Mouse (Mus musculus): Measurements from ENCODE around the gene Abca15. TPM values are rescaled to one million over a fixed set of nuclear protein-coding genes. Genes with fewer than 3 reads are reported as not detected.

Gene Abca15
- total and polyA plus RNA-seq, 3 experiments = not detected

GRCm38 (mm10) chr7:120426625-120427024 lies 98.2 kb downstream of the Abca15 start:
- peaks cover 13% of the 10 kb centered on the region for H3K27me3 ChIP-seq (replicated peaks)
- no peak overlapping the region for H3K9ac ChIP-seq (ENCODE audit: insufficient read depth, low read depth)
- no peak for TF ChIP-seq USF1 (IDR thresholded peaks at IDR 0.05; ENCODE audit: low read depth, low read length)
- no peak for TF ChIP-seq BHLHE40 (IDR thresholded peaks at IDR 0.05; ENCODE audit: low read depth, low read length)
- no peak for TF ChIP-seq CHD1 (IDR thresholded peaks at IDR 0.05; ENCODE audit: low read depth, low read length)
- no peak for TF ChIP-seq USF2 (conservative IDR thresholded peaks at IDR 0.05; ENCODE audit: low read depth, low read length)
- TF ChIP-seq PAX5 (IDR thresholded peaks at IDR 0.05; ENCODE audit: low read length) = no peak
- TF ChIP-seq MAX (IDR thresholded peaks at IDR 0.05; ENCODE audit: low read length) = no peak
- no peak for TF ChIP-seq JUN (IDR thresholded peaks at IDR 0.05; ENCODE audit: insufficient read depth, low read depth, low read length)
- TF ChIP-seq ZC3H11A (IDR thresholded peaks at IDR 0.05; ENCODE audit: low read depth, low read length) = no peak
- TF ChIP-seq UBTF (IDR thresholded peaks at IDR 0.05; ENCODE audit: low read depth, low read length) = no peak
- no peak for TF ChIP-seq MXI1 (IDR thresholded peaks at IDR 0.05; ENCODE audit: low read depth, low read length)
- no peak for TF ChIP-seq POLR2AphosphoS2 (IDR thresholded peaks at IDR 0.05; ENCODE audit: low read depth, low read length)
- TF ChIP-seq POLR2A (IDR thresholded peaks at IDR 0.05; ENCODE audit: low read depth, low read length) = no peak
- TF ChIP-seq EP300 (IDR thresholded peaks at IDR 0.05; ENCODE audit: low read length) = no peak
- TF ChIP-seq ETS1 (conservative IDR thresholded peaks at IDR 0.05; ENCODE audit: low read depth, low read length) = no peak
- no peak for TF ChIP-seq GABPA (IDR thresholded peaks at IDR 0.05; ENCODE audit: insufficient replicate concordance, low read depth, low read length)
- in situ Hi-C loops (cut with MboI; ENCODE audit: low pct_ligation_motif_present, low pct_unique_long_range_greater_than_20kb, low sequenced_read_pairs) (no loop called here), dilution Hi-C loops (cut with MboI; ENCODE audit: extremely low pct_ligation_motif_present, extremely low pct_unique_long_range_greater_than_20kb, low sequenced_read_pairs) (no loop called here)
- H3K4me3 ChIP-seq (replicated peaks in 1 of 3; ENCODE audit: low read depth in 2 of 3, low read length in 2 of 3, poor library complexity in 1 of 3) = no peak overlapping the region
- no peak overlapping the region for H3K27ac ChIP-seq (ENCODE audit: insufficient read depth, low read depth)
- no peak overlapping the region for H3K4me2 ChIP-seq (ENCODE audit: insufficient read depth, low read depth, poor library complexity, severe bottlenecking)
- DNase-seq (ENCODE audit: extremely low read depth) = no peak
- no peaks in the 10 kb centered on the region for H3K79me2 ChIP-seq (replicated peaks; ENCODE audit: control insufficient read depth, extremely low read depth, insufficient read depth, poor library complexity, severe bottlenecking)
- no peaks in the 10 kb centered on the region for H3K9me3 ChIP-seq (replicated peaks; ENCODE audit: low read length)
- no peaks in the 10 kb centered on the region for H3K4me1 ChIP-seq (ENCODE audit: control insufficient read depth in 1 of 2, insufficient read depth in 2 of 2)
- no peaks in the 10 kb centered on the region for H3K36me3 ChIP-seq (replicated peaks in 1 of 2; ENCODE audit: control insufficient read depth in 1 of 2, insufficient read depth in 1 of 2, low read length in 1 of 2)

- H3K9me3 ChIP-seq (replicated peaks; ENCODE audit: low read length) = no peaks in the 10 kb centered on the region
- H3K9ac ChIP-seq (ENCODE audit: insufficient read depth, low read depth) = no peak overlapping the region
- no peaks in the 10 kb centered on the region for H3K4me1 ChIP-seq (ENCODE audit: control insufficient read depth in 1 of 2, insufficient read depth in 2 of 2)
- dilution Hi-C loops (cut with MboI; ENCODE audit: extremely low pct_ligation_motif_present, extremely low pct_unique_long_range_greater_than_20kb, low sequenced_read_pairs) (no loop called here), in situ Hi-C loops (cut with MboI; ENCODE audit: low pct_ligation_motif_present, low pct_unique_long_range_greater_than_20kb, low sequenced_read_pairs) (no loop called here)
- TF ChIP-seq HCFC1 (IDR thresholded peaks at IDR 0.05; ENCODE audit: low read depth, low read length) (no peak), BHLHE40 (IDR thresholded peaks at IDR 0.05; ENCODE audit: low read depth, low read length) (no peak), GABPA (IDR thresholded peaks at IDR 0.05; ENCODE audit: insufficient replicate concordance, low read depth, low read length) (no peak), E2F4 (IDR thresholded peaks at IDR 0.05; ENCODE audit: insufficient replicate concordance, low read depth, low read length) (no peak), IRF4 (IDR thresholded peaks at IDR 0.05; ENCODE audit: low read depth, low read length) (no peak), MXI1 (IDR thresholded peaks at IDR 0.05; ENCODE audit: low read depth, low read length) (no peak), NELFE (IDR thresholded peaks at IDR 0.05; ENCODE audit: low read depth, low read length) (no peak), JUN (IDR thresholded peaks at IDR 0.05; ENCODE audit: insufficient read depth, low read depth, low read length) (no peak), MYC (IDR thresholded peaks at IDR 0.05; ENCODE audit: low read depth, low read length) (no peak), RAD21 (IDR thresholded peaks at IDR 0.05; ENCODE audit: low read depth, low read length) (no peak), USF1 (IDR thresholded peaks at IDR 0.05; ENCODE audit: low read depth, low read length) (no peak), MAZ (IDR thresholded peaks at IDR 0.05; ENCODE audit: low read depth, low read length) (no peak)
- no peak overlapping the region for H3K4me3 ChIP-seq (replicated peaks in 1 of 3; ENCODE audit: low read depth in 2 of 3, low read length in 2 of 3, poor library complexity in 1 of 3)
- H3K4me2 ChIP-seq (ENCODE audit: insufficient read depth, low read depth, poor library complexity, severe bottlenecking) = no peak overlapping the region
- H3K79me2 ChIP-seq (replicated peaks; ENCODE audit: control insufficient read depth, extremely low read depth, insufficient read depth, poor library complexity, severe bottlenecking) = no peaks in the 10 kb centered on the region
- peaks cover 4% of the 10 kb centered on the region for H3K27me3 ChIP-seq (replicated peaks)
- no peak for DNase-seq (ENCODE audit: extremely low read depth)
- H3K36me3 ChIP-seq (replicated peaks in 1 of 2; ENCODE audit: control insufficient read depth in 1 of 2, insufficient read depth in 1 of 2, low read length in 1 of 2) = no peaks in the 10 kb centered on the region
- H3K27ac ChIP-seq (ENCODE audit: insufficient read depth, low read depth) = no peak overlapping the region
Measured at GRCm38 (mm10) chr7:120431464-120431863, 103.0 kb downstream of the Abca15 start.

Other genes with a start within 250 kb of the Abca15 start
- not detected in 2 replicates for gene Dnah3, start 233.4 kb upstream of the Abca15 start, total RNA-seq (2012; rRNA removed)
- not detected in 2 replicates for gene Dnah3, start 233.4 kb upstream of the Abca15 start, total RNA-seq (2014; rRNA removed)
- gene Dnah3, start 233.4 kb upstream of the Abca15 start, polyA plus RNA-seq (2012; ENCODE audit: insufficient read length, low read depth) = not detected in 2 replicates
- not detected in 2 replicates for gene Tmem159, start 226.3 kb upstream of the Abca15 start, total RNA-seq (2012; rRNA removed)
- not detected in 2 replicates for gene Tmem159, start 226.3 kb upstream of the Abca15 start, total RNA-seq (2014; rRNA removed)
- gene Tmem159, start 226.3 kb upstream of the Abca15 start, polyA plus RNA-seq (2012; ENCODE audit: insufficient read length, low read depth) = not detected in 2 replicates
- 0.04 TPM in 1 of 2 replicates, not detected in the other for gene Zp2, start 183.4 kb upstream of the Abca15 start, total RNA-seq (2012; rRNA removed)
- gene Zp2, start 183.4 kb upstream of the Abca15 start, total RNA-seq (2014; rRNA removed) = not detected in 2 replicates
- gene Zp2, start 183.4 kb upstream of the Abca15 start, polyA plus RNA-seq (2012; ENCODE audit: insufficient read length, low read depth) = not detected in 2 replicates
- not detected in 2 replicates for gene Anks4b, start 154.8 kb upstream of the Abca15 start, total RNA-seq (2012; rRNA removed)
- gene Anks4b, start 154.8 kb upstream of the Abca15 start, total RNA-seq (2014; rRNA removed) = not detected in 2 replicates
- not detected in 2 replicates for gene Anks4b, start 154.8 kb upstream of the Abca15 start, polyA plus RNA-seq (2012; ENCODE audit: insufficient read length, low read depth)
- not detected in 2 replicates for gene Crym, start 126.6 kb upstream of the Abca15 start, total RNA-seq (2012; rRNA removed)
- not detected in 2 replicates for gene Crym, start 126.6 kb upstream of the Abca15 start, total RNA-seq (2014; rRNA removed)
- not detected in 2 replicates for gene Crym, start 126.6 kb upstream of the Abca15 start, polyA plus RNA-seq (2012; ENCODE audit: insufficient read length, low read depth)
- gene Abca14, start 124.7 kb upstream of the Abca15 start, total RNA-seq (2012; rRNA removed) = not detected in 2 replicates
- not detected in 2 replicates for gene Abca14, start 124.7 kb upstream of the Abca15 start, total RNA-seq (2014; rRNA removed)
- not detected in 2 replicates for gene Abca14, start 124.7 kb upstream of the Abca15 start, polyA plus RNA-seq (2012; ENCODE audit: insufficient read length, low read depth)
- gene Abca16, start 81.0 kb downstream of the Abca15 start, total RNA-seq (2012; rRNA removed) = not detected in 2 replicates
- gene Abca16, start 81.0 kb downstream of the Abca15 start, total RNA-seq (2014; rRNA removed) = not detected in 2 replicates
- not detected in 2 replicates for gene Abca16, start 81.0 kb downstream of the Abca15 start, polyA plus RNA-seq (2012; ENCODE audit: insufficient read length, low read depth)

Measured in CH12.LX (cell line).